Mouse (Mus musculus): Measurements from ENCODE around the gene Tex14. TPM values are rescaled to one million over a fixed set of nuclear protein-coding genes. Genes with fewer than 3 reads are reported as not detected.

Tex14 gene
- polyA plus RNA-seq (2012; rRNA removed) = 0.01 and 0.06 TPM in 2 replicates
- polyA plus RNA-seq (2014; fragmentation: Nextera tagmentation; extraction: Ambion mirVana) = not detected in 2 replicates

DNA sequence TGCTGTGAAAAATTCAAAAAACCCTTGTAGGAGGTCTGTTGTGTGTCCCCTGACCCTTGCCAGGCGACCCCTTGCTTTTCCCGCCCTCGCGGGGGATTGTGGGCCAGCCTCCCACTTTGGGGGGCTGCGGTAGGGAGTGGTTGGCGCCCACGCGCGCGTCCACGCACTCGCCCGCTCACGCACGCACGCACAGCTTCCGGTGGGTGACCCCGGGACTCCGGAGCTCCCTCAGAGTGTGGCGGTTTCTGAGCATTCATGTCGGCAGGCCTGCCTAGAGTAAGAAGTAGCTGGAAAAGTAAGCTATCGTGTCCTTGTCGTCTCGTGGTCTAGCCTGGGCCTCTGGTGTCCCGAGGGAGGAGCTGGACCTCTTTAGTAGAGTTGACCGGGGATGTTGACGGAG, at the start of gene Tex14, which contains the start of gene Rad51c:
Tex14 (plus strand) TSS at position 190 of the 400 bp plus-strand sequence.
Rad51c (minus strand) TSS at position 79 of the 400 bp plus-strand sequence.
- DNase-seq (ENCODE audit: low read depth in 3 of 3, low spot score in 3 of 3) = no peak
- TF ChIP-seq EP300 (IDR thresholded peaks at IDR 0.05; ENCODE audit: low read depth) = no peak
- 71% methylated on average over 27 of the region's 27 CpGs for WGBS (ENCODE audit: insufficient replicate concordance)

DNA sequence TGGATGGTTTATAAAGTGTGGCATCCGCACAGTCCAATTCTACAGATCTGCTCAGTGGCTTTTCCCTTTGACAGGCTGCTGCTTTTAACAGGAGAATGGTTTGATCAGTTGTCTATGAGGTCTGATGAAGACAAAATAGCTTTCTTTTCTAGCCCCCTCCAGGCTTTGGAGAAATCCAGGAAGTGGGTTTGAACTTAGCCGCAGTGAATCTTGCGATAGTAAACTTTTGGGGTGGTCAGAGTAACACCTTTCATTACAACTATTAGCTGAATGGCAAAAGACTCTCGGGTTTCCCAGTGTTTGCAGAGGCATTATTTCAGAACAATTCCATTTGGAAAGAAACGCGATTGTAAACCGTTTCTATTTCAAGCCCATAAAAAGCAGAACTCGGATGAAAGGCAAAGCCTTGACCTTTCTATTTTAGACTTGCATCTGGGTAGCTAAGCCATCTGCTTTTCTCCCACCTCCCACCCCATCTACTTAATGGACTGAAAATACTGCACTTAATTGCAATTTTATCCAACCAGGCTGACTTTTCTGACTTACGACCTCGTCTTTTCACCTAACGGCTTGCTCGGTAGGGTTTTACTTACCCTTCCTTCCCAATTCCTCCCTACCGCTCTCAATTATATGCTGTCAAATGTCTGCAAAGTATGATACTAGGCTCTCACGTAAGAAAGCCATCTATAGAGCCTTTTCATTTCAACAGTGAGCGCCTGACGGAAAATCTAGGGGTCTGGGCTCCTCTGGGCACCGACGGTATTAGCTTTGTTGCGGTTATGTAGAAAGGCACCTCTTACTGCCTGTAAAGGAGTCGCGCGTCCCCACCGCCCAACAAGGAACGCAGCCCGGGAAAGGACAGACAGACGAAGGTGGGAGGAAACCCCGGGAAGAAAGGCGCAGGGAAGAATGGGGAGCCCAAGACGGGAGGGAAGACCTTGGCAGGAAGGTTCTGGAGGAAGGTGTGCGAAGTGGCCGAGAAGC, 47.3 kb upstream of the Tex14 start:
- peak overlapping the region; percentile 3; the same call in 1 of the 2 replicates for H3K27ac ChIP-seq
- H3K4me2 ChIP-seq (ENCODE audit: low read depth) = peak overlapping the region; percentile 90
- WGBS (ENCODE audit: insufficient replicate concordance) = 4% methylated on average over 31 of the region's 31 CpGs
- DNase-seq (ENCODE audit: low read depth in 3 of 3, low spot score in 3 of 3) (no peak), ATAC-seq (ENCODE audit: insufficient read depth) (no peak)
- H3K9ac ChIP-seq (replicated peaks) = peak overlapping the region; percentile 81
- no peaks in the 10 kb centered on the region for H3K36me3 ChIP-seq (replicated peaks; ENCODE audit: control insufficient read depth, insufficient read depth, low read depth)
- peak overlapping the region; percentile 72 for H3K4me3 ChIP-seq (ENCODE audit: insufficient read depth in 1 of 2, low read depth in 2 of 2, low read length in 2 of 2)
- H3K27me3 ChIP-seq (ENCODE audit: control insufficient read depth, insufficient read depth, low read length) = peaks cover 35% of the 10 kb centered on the region
- no peaks in the 10 kb centered on the region for H3K9me3 ChIP-seq (ENCODE audit: control insufficient read depth, low read length)
- TF ChIP-seq CTCF (IDR thresholded peaks at IDR 0.05; ENCODE audit: low read depth) (no peak), EP300 (IDR thresholded peaks at IDR 0.05; ENCODE audit: low read depth) (no peak)
- H3K4me1 ChIP-seq (replicated peaks; ENCODE audit: control insufficient read depth in 2 of 2, insufficient read depth in 2 of 2, low read length in 1 of 2) = peaks cover 7 to 8% of the 10 kb centered on the region in 2 experiments

More for the DNA sequence above, at the start of gene Tex14, which contains the start of gene Rad51c:
- Histone ChIP-seq H3K9me3 (ENCODE audit: control insufficient read depth, low read length) (no peaks in the 10 kb centered on the region), H3K4me2 (ENCODE audit: low read depth) (peak within 1 kb of the TSS; percentile 95), H3K27me3 (ENCODE audit: control insufficient read depth, insufficient read depth, low read length) (no peaks in the 10 kb centered on the region), H3K4me1 (replicated peaks; ENCODE audit: control insufficient read depth in 2 of 2, insufficient read depth in 2 of 2, low read length in 1 of 2) (peaks cover 7 to 9% of the 10 kb centered on the region in 2 experiments), H3K27ac (peak within 1 kb of the TSS; percentile 93), H3K4me3 (ENCODE audit: insufficient read depth in 1 of 2, low read depth in 2 of 2, low read length in 2 of 2) (peak within 1 kb of the TSS; percentile 66 to 70), H3K9ac (replicated peaks) (peak within 1 kb of the TSS; percentile 88), H3K36me3 (replicated peaks; ENCODE audit: control insufficient read depth, insufficient read depth, low read depth) (no peaks in the 10 kb centered on the region)
- peak; percentile 16; the same call in 1 of the 2 replicates for ATAC-seq (ENCODE audit: insufficient read depth)

DNA sequence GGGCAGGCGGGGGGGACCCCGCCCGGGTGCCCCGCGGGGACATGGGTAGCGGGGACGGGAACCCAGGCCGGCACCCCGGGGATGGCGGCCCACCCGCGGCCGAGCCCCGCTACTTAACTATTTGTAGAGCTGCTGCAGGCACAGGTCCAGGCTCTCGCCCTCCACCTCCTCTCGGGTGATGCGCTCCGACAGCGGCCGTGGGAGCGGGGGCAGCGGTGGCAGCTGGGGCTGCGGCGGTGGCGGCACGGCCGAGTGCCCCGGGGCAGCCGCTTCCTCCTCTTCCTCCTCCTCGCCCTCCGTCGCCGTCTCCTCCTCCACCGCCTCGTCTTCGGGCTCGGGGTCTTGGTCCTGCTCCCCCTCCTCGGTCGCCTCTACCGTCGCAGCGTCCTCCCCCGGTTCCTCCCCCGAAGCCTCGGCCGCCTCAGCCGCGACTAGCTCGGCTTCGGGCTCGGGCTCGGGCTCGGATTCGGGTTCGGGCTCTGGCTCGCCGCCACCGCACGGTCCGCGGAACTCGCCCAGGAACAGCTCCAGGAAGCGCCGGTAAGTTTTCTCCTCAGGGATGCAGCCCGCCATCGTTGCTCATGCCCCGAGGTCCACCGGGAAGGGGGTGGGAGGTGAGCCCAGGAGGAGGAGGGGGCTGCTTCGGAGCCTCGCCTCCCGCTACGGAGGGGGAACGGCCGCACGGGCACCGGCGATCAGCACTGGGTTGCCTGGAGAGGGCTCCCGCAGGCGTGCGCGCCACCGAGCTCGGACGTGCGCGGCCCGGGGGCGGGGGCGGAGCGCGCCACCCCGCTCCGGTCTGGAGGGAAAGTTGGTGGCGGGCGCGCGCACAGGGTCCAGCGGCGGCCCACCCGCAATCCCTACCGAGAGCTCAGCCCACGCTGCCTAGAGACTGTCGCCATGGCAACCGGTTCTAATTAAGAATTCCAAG, 46.3 kb upstream of the Tex14 start, which contains the start of gene Ppm1e:
Ppm1e (minus strand) TSS at position 693 of the 931 bp plus-strand sequence.
- H3K9ac ChIP-seq (replicated peaks) = peak within 1 kb of the TSS; percentile 81
- DNase-seq (ENCODE audit: low read depth in 3 of 3, low spot score in 3 of 3) = peak; percentile 48 to 63 (median 56)
- ATAC-seq (ENCODE audit: insufficient read depth) = peak; percentile 96
- H3K27ac ChIP-seq = peak within 1 kb of the TSS; percentile 17
- 1% methylated on average over 98 of the region's 104 CpGs for WGBS (ENCODE audit: insufficient replicate concordance)
- TF ChIP-seq EP300 (IDR thresholded peaks at IDR 0.05; ENCODE audit: low read depth) (no peak), CTCF (IDR thresholded peaks at IDR 0.05; ENCODE audit: low read depth) (no peak)
- H3K9me3 ChIP-seq (ENCODE audit: control insufficient read depth, low read length) = no peaks in the 10 kb centered on the region
- H3K4me2 ChIP-seq (ENCODE audit: low read depth) = peak within 1 kb of the TSS; percentile 90
- H3K4me3 ChIP-seq (ENCODE audit: insufficient read depth in 1 of 2, low read depth in 2 of 2, low read length in 2 of 2) = peak within 1 kb of the TSS; percentile 72
- H3K36me3 ChIP-seq (replicated peaks; ENCODE audit: control insufficient read depth, insufficient read depth, low read depth) = no peaks in the 10 kb centered on the region
- H3K4me1 ChIP-seq (replicated peaks; ENCODE audit: control insufficient read depth in 2 of 2, insufficient read depth in 2 of 2, low read length in 1 of 2) = peaks cover 7 to 8% of the 10 kb centered on the region in 2 experiments
- H3K27me3 ChIP-seq (ENCODE audit: control insufficient read depth, insufficient read depth, low read length) = peaks cover 35% of the 10 kb centered on the region

DNA sequence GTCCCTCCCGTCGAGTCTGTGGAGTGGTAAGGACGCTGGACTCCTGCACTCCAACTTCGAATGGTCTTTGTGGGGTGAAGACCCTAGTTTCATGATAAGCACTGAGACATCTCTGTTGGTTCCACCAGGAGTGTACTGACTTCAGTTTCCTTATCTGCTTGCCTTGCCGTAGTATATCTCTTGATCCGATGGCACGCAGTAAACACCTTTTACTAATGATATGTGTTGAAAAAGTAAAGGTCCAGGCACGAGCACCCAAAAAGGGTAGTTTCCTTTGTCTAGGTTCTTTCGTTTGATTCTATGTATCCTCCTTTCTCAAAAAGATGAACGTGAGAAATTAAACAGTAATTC, 45.6 kb upstream of the Tex14 start:
- Histone ChIP-seq H3K27ac (no peak overlapping the region; the same call in 1 of the 2 replicates), H3K4me1 (replicated peaks; ENCODE audit: control insufficient read depth in 2 of 2, insufficient read depth in 2 of 2, low read length in 1 of 2) (peaks cover 7 to 8% of the 10 kb centered on the region in 2 experiments), H3K36me3 (replicated peaks; ENCODE audit: control insufficient read depth, insufficient read depth, low read depth) (no peaks in the 10 kb centered on the region), H3K4me2 (ENCODE audit: low read depth) (peak overlapping the region; percentile 90), H3K4me3 (ENCODE audit: insufficient read depth in 1 of 2, low read depth in 2 of 2, low read length in 2 of 2) (peak overlapping the region; percentile 72), H3K9ac (replicated peaks) (peak overlapping the region; percentile 81), H3K9me3 (ENCODE audit: control insufficient read depth, low read length) (no peaks in the 10 kb centered on the region), H3K27me3 (ENCODE audit: control insufficient read depth, insufficient read depth, low read length) (peaks cover 35% of the 10 kb centered on the region)
- TF ChIP-seq EP300 (IDR thresholded peaks at IDR 0.05; ENCODE audit: low read depth) = no peak
- TF ChIP-seq CTCF (IDR thresholded peaks at IDR 0.05; ENCODE audit: low read depth) = no peak
- 6% methylated on average over 10 of the region's 10 CpGs for WGBS (ENCODE audit: insufficient replicate concordance)
- ATAC-seq (ENCODE audit: insufficient read depth) (peak; percentile 14; the same call in 1 of the 2 replicates), DNase-seq (ENCODE audit: low read depth in 3 of 3, low spot score in 3 of 3) (no peak)
